Mouse (Mus musculus): ENCODE measurements around the gene Sox5.

The Sox5 gene

GRCm38 (mm10) chr6:144491761-144492415, 289.9 kb downstream of the Sox5 start:
- DNase-seq (ENCODE audit: extremely low read depth, low read depth), result no peak

GRCm38 (mm10) chr6:144490896-144491295, 290.9 kb downstream of the Sox5 start:
- no peak for DNase-seq (ENCODE audit: extremely low read depth, low read depth)

GRCm38 (mm10) chr6:144485578-144485977, 296.2 kb downstream of the Sox5 start:
- DNase-seq (ENCODE audit: extremely low read depth, low read depth), result no peak

- DNase-seq (ENCODE audit: extremely low read depth, low read depth), result no peak
Measured at GRCm38 (mm10) chr6:144483166-144483565, 298.6 kb downstream of the Sox5 start.

GRCm38 (mm10) chr6:144480648-144481528, 300.9 kb downstream of the Sox5 start:
- DNase-seq (ENCODE audit: extremely low read depth, low read depth), result no peak

GRCm38 (mm10) chr6:144479861-144480260, 301.9 kb downstream of the Sox5 start:
- DNase-seq (ENCODE audit: extremely low read depth, low read depth), result no peak

GRCm38 (mm10) chr6:144477287-144478064, 304.3 kb downstream of the Sox5 start:
- no peak for DNase-seq (ENCODE audit: extremely low read depth, low read depth)

GRCm38 (mm10) chr6:144473437-144473836, 308.3 kb downstream of the Sox5 start:
- DNase-seq (ENCODE audit: extremely low read depth, low read depth), result no peak

GRCm38 (mm10) chr6:144472089-144472900, 309.5 kb downstream of the Sox5 start:
- no peak for DNase-seq (ENCODE audit: extremely low read depth, low read depth)

GRCm38 (mm10) chr6:144466711-144467110, 315.1 kb downstream of the Sox5 start:
- DNase-seq (ENCODE audit: extremely low read depth, low read depth), result no peak

GRCm38 (mm10) chr6:144463691-144464090, 318.1 kb downstream of the Sox5 start:
- DNase-seq (ENCODE audit: extremely low read depth, low read depth), result no peak

- DNase-seq (ENCODE audit: extremely low read depth, low read depth), result no peak
Measured at GRCm38 (mm10) chr6:144463274-144463673, 318.5 kb downstream of the Sox5 start.

GRCm38 (mm10) chr6:144459486-144459885, 322.3 kb downstream of the Sox5 start:
- DNase-seq (ENCODE audit: extremely low read depth, low read depth), result no peak

GRCm38 (mm10) chr6:144457500-144457899, 324.3 kb downstream of the Sox5 start:
- no peak for DNase-seq (ENCODE audit: extremely low read depth, low read depth)

- DNase-seq (ENCODE audit: extremely low read depth, low read depth), result no peak
Measured at GRCm38 (mm10) chr6:144454291-144455276, 327.2 kb downstream of the Sox5 start.

- DNase-seq (ENCODE audit: extremely low read depth, low read depth), result no peak
Measured at GRCm38 (mm10) chr6:144453605-144454004, 328.2 kb downstream of the Sox5 start.

GRCm38 (mm10) chr6:144453147-144453546, 328.6 kb downstream of the Sox5 start:
- DNase-seq (ENCODE audit: extremely low read depth, low read depth), result no peak

- DNase-seq (ENCODE audit: extremely low read depth, low read depth), result no peak
Measured at GRCm38 (mm10) chr6:144452200-144452977, 329.4 kb downstream of the Sox5 start.

GRCm38 (mm10) chr6:144451631-144452030, 330.1 kb downstream of the Sox5 start:
- DNase-seq (ENCODE audit: extremely low read depth, low read depth), result no peak

Measured in MEL-GATA-1-ER (cell line).